Comparison of ENCODE assay signal across 8 mouse cellular contexts in genomic region chr2:105016967-105017287, GRCm38 (mm10). TPM values are rescaled to one million over a fixed set of nuclear protein-coding genes. Genes with fewer than 3 reads are reported as not detected.
DNase-seq lines count a peak whose midpoint lies in the region; ATAC-seq lines count a peak whose summit lies in the region.

TSS of gene Eif3m (minus strand) at chr2:105017080.

- DNase-seq in adipocyte (ENCODE audit: low spot score): peak; percentile 95
- DNase-seq in embryo, embryonic 10 days (ENCODE audit: low spot score): peak; percentile 93
- peak; percentile 95 for DNase-seq in gastrocnemius, postnatal 10 days
- peak; percentile 96 for DNase-seq in induced T-regulatory cell, adult 2 months (ENCODE audit: low read depth)
- DNase-seq in left cerebral cortex, adult 9 months (ENCODE audit: low spot score in 2 of 2): peak; percentile 68 to 93
- peak; percentile 95 for DNase-seq in right cerebral cortex, postnatal 14 days
- peak; percentile 93 to 94 for DNase-seq in urinary bladder, postnatal 36 days (ENCODE audit: low spot score in 2 of 2)

- peak; percentile 93 for ATAC-seq in megakaryocyte progenitor cell, adult 5-6 weeks (replicated peaks; ENCODE audit: poor library complexity)

RNA-seq across cellular contexts. Expression of gene Eif3m, which starts in this region (rescaled TPM):
- total RNA-seq in gastrocnemius, postnatal 10 days (2021): 100 to 1,000 TPM; 112 to 115 TPM
- total RNA-seq in megakaryocyte progenitor cell, adult 5-6 weeks (2015): 397 and 412 TPM in 2 replicates
- 294 and 304 TPM in 2 replicates for total RNA-seq in megakaryocyte progenitor cell, adult 5-6 weeks (2017)

Comparison
In these comparisons a context has a peak if more than half of its experiments do, and no peak if none do; other contexts are left out.
1. Peak in every context shown above with its lines: DNase-seq and ATAC-seq.